Mouse (Mus musculus): ENCODE results near the gene 3110040M04Rik. TPM values are rescaled to one million over a fixed set of nuclear protein-coding genes. Genes with fewer than 3 reads are reported as not detected.

Gene 3110040M04Rik
- total RNA-seq, 2 experiments from 2014 or later: not detected

GRCm38 (mm10) chr1:151224536-151224935, 20.6 kb downstream of the 3110040M04Rik start:
- DNase-seq (ENCODE audit: low spot score in 2 of 2): no peak
- intact Hi-C loops (cut with DNase I): no loop called here

GRCm38 (mm10) chr1:151227506-151227905, 23.6 kb downstream of the 3110040M04Rik start:
- intact Hi-C loops (cut with DNase I): no loop called here
- DNase-seq (ENCODE audit: low spot score in 2 of 2): no peak

- DNase-seq (ENCODE audit: low spot score in 2 of 2): no peak
- intact Hi-C loops (cut with DNase I): no loop called here
These were observed 24.5 kb downstream of the 3110040M04Rik start for GRCm38 (mm10) chr1:151228320-151228989.

GRCm38 (mm10) chr1:151232346-151232745, 28.4 kb downstream of the 3110040M04Rik start:
- intact Hi-C loops (cut with DNase I): no loop called here
- no peak for DNase-seq (ENCODE audit: low spot score in 2 of 2)

GRCm38 (mm10) chr1:151233756-151234155, 29.8 kb downstream of the 3110040M04Rik start:
- no peak for DNase-seq (ENCODE audit: low spot score in 2 of 2)
- intact Hi-C loops (cut with DNase I): no loop called here

GRCm38 (mm10) chr1:151235574-151235973, 31.7 kb downstream of the 3110040M04Rik start:
- DNase-seq (ENCODE audit: low spot score in 2 of 2): no peak
- intact Hi-C loops (cut with DNase I): no loop called here

- intact Hi-C loops (cut with DNase I): no loop called here
- DNase-seq (ENCODE audit: low spot score in 2 of 2): peak; percentile 26 to 65
These were observed 32.4 kb downstream of the 3110040M04Rik start for GRCm38 (mm10) chr1:151236141-151236930.

- DNase-seq (ENCODE audit: low spot score in 2 of 2): no peak
- intact Hi-C loops (cut with DNase I): no loop called here
These were observed 33.9 kb downstream of the 3110040M04Rik start for GRCm38 (mm10) chr1:151237780-151238179.

- intact Hi-C loops (cut with DNase I): no loop called here
- no peak for DNase-seq (ENCODE audit: low spot score in 2 of 2)
These were observed 39.4 kb downstream of the 3110040M04Rik start for GRCm38 (mm10) chr1:151243332-151243731.

GRCm38 (mm10) chr1:151244013-151244412, 40.1 kb downstream of the 3110040M04Rik start:
- intact Hi-C loops (cut with DNase I): no loop called here

GRCm38 (mm10) chr1:151244761-151245160, 40.8 kb downstream of the 3110040M04Rik start:
- DNase-seq (ENCODE audit: low spot score in 2 of 2): no peak
- intact Hi-C loops (cut with DNase I): no loop called here

More at GRCm38 (mm10) chr1:151244013-151244412, 40.1 kb downstream of the 3110040M04Rik start:
- no peak for DNase-seq (ENCODE audit: low spot score in 2 of 2)

- no peak for DNase-seq (ENCODE audit: low spot score in 2 of 2)
- intact Hi-C loops (cut with DNase I): no loop called here
These were observed 41.2 kb downstream of the 3110040M04Rik start for GRCm38 (mm10) chr1:151245165-151245564.

GRCm38 (mm10) chr1:151245846-151246245, 41.9 kb downstream of the 3110040M04Rik start:
- no peak for DNase-seq (ENCODE audit: low spot score in 2 of 2)
- intact Hi-C loops (cut with DNase I): no loop called here

- DNase-seq (ENCODE audit: low spot score in 2 of 2): no peak
These were observed 46.2 kb downstream of the 3110040M04Rik start for GRCm38 (mm10) chr1:151250109-151250508.

GRCm38 (mm10) chr1:151250529-151251193, 46.7 kb downstream of the 3110040M04Rik start:
- peak; percentile 48 to 87 for DNase-seq (ENCODE audit: low spot score in 2 of 2)
- intact Hi-C loops (cut with DNase I): loop anchor here (1.0 to 2.0 kb wide), 2 partner anchors 95 to 170 kb away; no protein-coding TSS in a partner anchor

More at GRCm38 (mm10) chr1:151250109-151250508, 46.2 kb downstream of the 3110040M04Rik start:
- intact Hi-C loops (cut with DNase I): loop anchor here (1.0 to 2.0 kb wide), 2 partner anchors 95 to 169 kb away; no protein-coding TSS in a partner anchor

- intact Hi-C loops (cut with DNase I): loop anchor here (2.0 kb wide), 1 partner anchor 171 kb away; no protein-coding TSS in a partner anchor
- no peak for DNase-seq (ENCODE audit: low spot score in 2 of 2)
These were observed 47.5 kb downstream of the 3110040M04Rik start for GRCm38 (mm10) chr1:151251194-151252010.
